ENCODE assay signal across 8 mouse cellular contexts in genomic region chr1:191435359-191435758, GRCm38 (mm10). TPM values are rescaled to one million over a fixed set of nuclear protein-coding genes. Genes with fewer than 3 reads are reported as not detected.
DNase-seq lines count a peak whose midpoint lies in the region; ATAC-seq and TF ChIP-seq lines count a peak whose summit lies in the region.
"Had no signal": no experiment of that assay in that cellular context is flagged by ENCODE, and none has a peak within 500 bp of the region (broad histone marks: within the 10 kb centered on the region; RNA-seq: fewer than 3 reads in every experiment).

No protein-coding gene starts in this region.

- H3K4me3 ChIP-seq in hindbrain, postnatal 0 days (ENCODE audit: low read length): no peak overlapping the region
- H3K4me3 ChIP-seq: limb, embryonic 12.5 days had no signal

- 18% methylated on average over 1 of the region's 1 CpGs for WGBS in hindbrain, postnatal 0 days

- H3K9me3 ChIP-seq in hindbrain, postnatal 0 days (ENCODE audit: low read length): no peaks in the 10 kb centered on the region
- H3K9me3 ChIP-seq: limb, embryonic 12.5 days had no signal

- no peak for TF ChIP-seq CTCF in hindbrain, postnatal 0 days (IDR thresholded peaks at IDR 0.05; ENCODE audit: low read depth)

- H3K27ac ChIP-seq in hindbrain, postnatal 0 days: no peak overlapping the region; the same call in 1 of the 2 replicates
- H3K27ac ChIP-seq: limb, embryonic 12.5 days had no signal

- peaks cover 6% of the 10 kb centered on the region for H3K4me1 ChIP-seq in hindbrain, postnatal 0 days (ENCODE audit: insufficient read depth, low read length)

- H3K36me3 ChIP-seq in hindbrain, postnatal 0 days (ENCODE audit: insufficient read depth, low read length): no peaks in the 10 kb centered on the region
- H3K36me3 ChIP-seq: limb, embryonic 12.5 days had no signal

- H3K9ac ChIP-seq in hindbrain, postnatal 0 days (replicated peaks; ENCODE audit: low read length): no peak overlapping the region
- H3K9ac ChIP-seq: limb, embryonic 12.5 days had no signal

- DNase-seq in ES-CJ7 (ENCODE audit: low read depth, low spot score) (peak; percentile 36), adipocyte (ENCODE audit: low spot score) (peak; percentile 85)
- DNase-seq in frontal cortex, postnatal 36 days (ENCODE audit: low spot score in 2 of 2): peak; percentile 44 to 63
- DNase-seq in hindbrain, postnatal 0 days (ENCODE audit: low spot score): peak; percentile 85
- DNase-seq in left cerebral cortex, adult 9 months (ENCODE audit: low spot score in 2 of 2): peak; percentile 47 to 69
- peak; percentile 37 for DNase-seq in ovary, adult 18-20 months (ENCODE audit: low spot score)

- no peak overlapping the region for H3K4me2 ChIP-seq in hindbrain, postnatal 0 days (ENCODE audit: low read depth, low read length)
- H3K4me2 ChIP-seq: limb, embryonic 12.5 days had no signal

- H3K27me3 ChIP-seq in hindbrain, postnatal 0 days (ENCODE audit: insufficient read depth, low read length): no peaks in the 10 kb centered on the region
- H3K27me3 ChIP-seq: limb, embryonic 12.5 days had no signal

- peak; percentile 94 for ATAC-seq in hindbrain, postnatal 0 days
- no peak for ATAC-seq in monocyte, adult 5-6 weeks (replicated peaks; ENCODE audit: insufficient number of reproducible peaks, low FRiP score, low TSS enrichment, poor library complexity, severe bottlenecking)

RNA-seq across cellular contexts. Expression of gene Ppp2r5a, which starts 32.3 kb away (rescaled TPM):
- total RNA-seq in hindbrain, postnatal 0 days (2014; rRNA removed): 54.0 and 65.6 TPM in 2 replicates
- polyA plus RNA-seq in hindbrain, postnatal 0 days (2015; fragmentation: Nextera tagmentation; extraction: Ambion mirVana): 12.8 and 13.2 TPM in 2 replicates
- 479 to 620 TPM (median 501 TPM) in 3 replicates for total RNA-seq in monocyte, adult 5-6 weeks (2017)
